Mouse (Mus musculus): ENCODE results near the gene Capn9.

DNA sequence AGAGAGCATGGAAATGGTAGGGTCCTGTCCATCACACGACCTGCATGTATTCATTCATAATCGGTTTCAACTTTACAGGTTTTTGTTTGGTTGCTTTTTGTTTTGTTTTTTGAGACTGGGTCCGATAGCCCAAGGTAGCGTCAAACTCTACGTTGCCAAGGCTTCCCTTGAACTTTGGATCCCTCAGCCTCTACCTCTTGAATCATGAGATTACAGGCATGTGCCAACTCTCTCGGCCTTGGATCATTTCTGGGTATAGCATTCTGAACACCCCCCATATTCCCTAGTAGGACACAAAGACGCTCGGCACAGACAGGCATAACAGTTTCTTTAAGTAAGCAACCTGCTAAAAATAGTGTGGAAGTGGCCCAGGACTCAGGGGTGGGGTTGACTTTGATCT is 65.7 kb downstream of the Capn9 start:
- TF ChIP-seq CTCF (IDR thresholded peaks at IDR 0.05; ENCODE audit: low read depth, low read length): no peak
- TF ChIP-seq POLR2A (IDR thresholded peaks at IDR 0.05; ENCODE audit: insufficient read depth, low read length): no peak
